Mouse (Mus musculus) megakaryocyte-erythroid progenitor cell, adult 5 weeks (primary cell): ENCODE measurements around the gene Strn4. TPM values are rescaled to one million over a fixed set of nuclear protein-coding genes. Genes with fewer than 3 reads are reported as not detected.

ENCODE experiments used
- polyA plus RNA-seq: library from polyadenylated mRNA; stranded (reverse); fragments of >175 nt; gene quantifications from 2 replicates; pipeline ENCODE4 v1.2.3, GENCODE M21; 2012

The Strn4 gene
- polyA plus RNA-seq, result 83.0 and 89.1 TPM in 2 replicates

DNA sequence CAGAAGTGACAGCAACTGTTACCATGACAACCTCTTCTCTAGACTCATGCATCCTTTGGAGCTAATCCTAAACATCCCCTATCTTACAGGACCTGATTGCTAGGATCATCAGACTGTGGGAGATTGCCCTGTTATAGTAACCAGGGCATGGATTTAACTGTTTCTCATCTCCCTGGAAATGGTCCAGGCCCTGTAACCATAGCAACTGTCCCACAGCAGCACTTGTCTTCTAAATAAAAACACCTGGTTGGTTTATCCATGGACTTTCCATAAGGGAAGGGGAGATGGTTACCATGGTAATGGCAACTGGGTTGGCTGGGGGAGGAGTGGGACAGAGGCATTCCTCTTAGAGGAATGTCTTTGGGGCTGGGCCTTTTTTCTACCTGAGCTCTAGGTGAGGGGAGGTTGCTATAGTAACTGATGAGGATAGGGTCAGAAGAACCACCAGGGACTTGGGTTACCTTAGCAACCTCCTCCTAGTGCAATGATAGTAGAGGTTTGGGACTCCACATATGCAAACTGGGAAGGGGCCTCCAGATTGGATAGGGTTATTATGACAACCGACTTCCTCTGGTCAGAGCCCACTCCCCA lies at the start of gene Strn4:
TSS of gene Strn4 (plus strand) at position 539 of the 591 bp plus-strand sequence.

DNA sequence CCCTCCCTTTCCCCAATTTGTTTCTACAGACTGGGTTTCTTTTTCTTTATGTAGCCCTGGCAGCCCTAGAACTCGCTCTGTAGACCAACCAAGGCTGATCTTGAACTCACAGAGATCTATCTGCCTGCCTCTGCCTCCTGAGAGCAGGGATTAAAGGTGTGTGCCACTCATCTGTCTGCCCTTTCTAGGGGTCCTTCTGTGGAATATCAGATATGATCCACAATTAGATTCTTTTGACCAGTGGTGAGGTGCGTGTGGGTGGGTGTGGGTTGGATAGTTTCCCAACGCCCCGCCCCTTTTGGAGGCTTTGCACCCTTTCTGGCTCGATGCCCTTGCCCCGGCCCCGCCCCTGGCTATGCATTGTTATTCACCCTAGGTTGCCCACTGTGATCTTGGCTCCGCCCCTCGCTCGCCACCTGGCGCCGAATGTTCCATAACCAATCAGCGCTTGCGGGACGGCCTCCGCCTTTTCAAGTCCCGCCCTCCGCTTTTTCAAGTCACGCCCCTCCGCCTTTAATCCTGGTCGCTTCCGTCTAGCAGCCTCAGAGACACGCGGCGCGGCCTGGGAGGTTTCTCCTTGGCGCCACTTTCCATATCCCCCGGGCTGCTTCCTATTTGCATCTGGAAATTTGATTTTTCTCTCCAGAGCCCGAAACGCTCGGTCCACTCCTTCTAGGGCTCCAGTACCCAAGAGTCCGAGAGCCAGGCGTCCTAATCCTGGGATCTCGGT lies 34.7 kb upstream of the Strn4 start, which contains the start of gene Slc1a5:
TSS of gene Slc1a5 (plus strand) at position 516 of the 730 bp plus-strand sequence.

DNA sequence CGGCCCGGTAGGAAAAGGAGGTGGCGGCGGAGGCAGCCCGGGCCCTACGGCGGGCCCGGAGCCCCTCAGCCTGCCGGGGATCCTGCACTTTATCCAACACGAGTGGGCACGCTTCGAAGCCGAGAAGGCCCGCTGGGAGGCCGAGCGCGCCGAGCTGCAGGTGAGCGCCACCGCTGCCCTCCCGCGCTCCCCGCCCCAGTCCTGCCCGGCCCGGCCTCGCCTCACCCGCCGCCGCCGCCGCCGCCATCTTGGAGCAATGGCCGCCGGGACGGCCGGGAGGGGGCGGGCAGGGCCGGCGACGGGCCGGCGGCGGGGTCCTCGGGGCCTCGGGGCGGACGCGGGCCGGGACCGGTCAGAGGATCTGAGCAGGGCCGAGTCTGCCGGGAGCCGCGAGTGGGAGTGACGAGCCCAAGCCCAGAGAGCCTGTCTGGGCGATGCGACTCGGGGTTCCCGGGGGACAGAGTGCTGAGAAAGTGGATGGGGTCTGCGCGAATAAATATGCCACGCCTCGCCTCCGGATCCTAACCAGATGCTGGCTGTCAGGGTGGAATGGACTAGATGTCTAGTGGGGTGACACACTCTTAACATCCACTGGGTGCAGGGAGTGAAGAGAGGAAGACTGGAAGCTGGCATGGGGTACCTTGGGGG lies 910 bp downstream of the Strn4 start, which contains the start of gene Fkrp:
TSS of gene Fkrp (minus strand) at position 258 of the 648 bp plus-strand sequence.

DNA sequence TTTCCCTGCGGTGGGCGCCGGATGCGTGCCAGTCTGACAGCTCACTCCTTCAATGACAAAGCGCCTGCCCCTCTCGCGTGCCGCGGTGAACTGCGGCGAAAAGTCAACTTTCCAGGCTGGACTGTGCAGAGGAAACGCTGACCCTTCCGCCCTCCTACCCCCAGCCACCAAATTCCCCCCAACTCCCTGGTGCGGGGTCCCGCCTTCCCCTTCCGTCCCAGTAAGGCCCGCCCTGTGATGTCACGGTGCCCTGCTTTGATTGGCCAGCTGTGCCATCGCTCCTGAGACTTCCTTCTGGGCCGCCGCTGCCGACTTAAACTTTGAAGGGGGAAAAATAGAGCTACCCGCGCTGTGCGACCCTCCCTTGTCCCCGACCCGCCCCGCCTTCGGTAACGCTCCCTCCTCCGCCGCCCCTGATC lies 27.0 kb downstream of the Strn4 start, which contains the start of gene Prkd2:
TSS of gene Prkd2 (plus strand) at position 258 of the 419 bp plus-strand sequence.

DNA sequence AGATGAGACGGTGACA lies 59.4 kb downstream of the Strn4 start, which contains the start of gene Dact3:
TSS of gene Dact3 (plus strand) at position 8 of the 16 bp plus-strand sequence.

Other genes with a start within 250 kb of the Strn4 start
- gene Arhgap35, start 200.9 kb upstream of the Strn4 start, polyA plus RNA-seq, result 2.3 and 4.0 TPM in 2 replicates
- not detected in 2 replicates for gene Ceacam15, start 140.2 kb upstream of the Strn4 start, polyA plus RNA-seq
- not detected in 2 replicates for gene Ceacam9, start 94.0 kb upstream of the Strn4 start, polyA plus RNA-seq
- 564 and 583 TPM in 2 replicates for gene Ap2s1, start 77.5 kb upstream of the Strn4 start, polyA plus RNA-seq
- 84.0 and 89.0 TPM in 2 replicates for gene Slc1a5, start 34.5 kb upstream of the Strn4 start, polyA plus RNA-seq
- 21.2 and 26.2 TPM in 2 replicates for gene Fkrp, start 843 bp downstream of the Strn4 start, polyA plus RNA-seq
- gene Prkd2, start 27.0 kb downstream of the Strn4 start, polyA plus RNA-seq, result 37.0 and 42.4 TPM in 2 replicates
- 0.94 and 1.1 TPM in 2 replicates for gene Dact3, start 59.4 kb downstream of the Strn4 start, polyA plus RNA-seq
- not detected in 2 replicates for gene Gng8, start 75.9 kb downstream of the Strn4 start, polyA plus RNA-seq
- 1.9 and 2.8 TPM in 2 replicates for gene Ptgir, start 90.6 kb downstream of the Strn4 start, polyA plus RNA-seq
- gene Calm3, start 108.2 kb downstream of the Strn4 start, polyA plus RNA-seq, result 584 and 773 TPM in 2 replicates
- 0.09 TPM in 2 replicates for gene Pnmal2, start 128.8 kb downstream of the Strn4 start, polyA plus RNA-seq
- gene Pnmal1, start 143.8 kb downstream of the Strn4 start, polyA plus RNA-seq, result 0.01 TPM in 1 of 2 replicates, not detected in the other
- 0.05 and 0.09 TPM in 2 replicates for gene Gm42372, start 167.2 kb downstream of the Strn4 start, polyA plus RNA-seq
- gene Ccdc8, start 176.8 kb downstream of the Strn4 start, polyA plus RNA-seq, result 6.3 and 7.3 TPM in 2 replicates
- 120 and 141 TPM in 2 replicates for gene Ppp5c, start 212.0 kb downstream of the Strn4 start, polyA plus RNA-seq
- gene Hif3a, start 246.5 kb downstream of the Strn4 start, polyA plus RNA-seq, result 6.4 and 9.0 TPM in 2 replicates